Mouse (Mus musculus): ENCODE results near the gene Traf3.

Gene Traf3

DNA sequence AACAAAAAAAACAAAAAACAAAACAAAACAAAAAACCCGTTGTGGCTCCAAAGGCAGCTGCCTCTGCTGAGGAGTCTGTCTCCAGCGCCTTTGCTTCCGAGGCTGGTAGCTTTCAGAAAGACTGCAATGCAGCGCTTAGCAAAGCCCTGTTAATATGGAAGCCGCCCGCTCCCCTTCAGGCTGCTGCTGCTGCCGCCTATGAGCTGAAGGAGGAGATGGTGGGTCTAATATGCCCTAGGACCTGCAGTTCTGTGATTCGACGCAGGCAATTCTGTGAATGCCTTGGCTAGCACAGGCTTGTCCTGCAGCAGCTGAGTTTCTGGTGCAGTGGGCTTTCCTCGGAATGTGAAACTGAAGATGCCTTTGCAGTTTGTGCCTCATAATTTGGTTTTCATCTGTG is 36.9 kb downstream of the Traf3 start:
- no peak for DNase-seq (ENCODE audit: low spot score in 2 of 2)

DNA sequence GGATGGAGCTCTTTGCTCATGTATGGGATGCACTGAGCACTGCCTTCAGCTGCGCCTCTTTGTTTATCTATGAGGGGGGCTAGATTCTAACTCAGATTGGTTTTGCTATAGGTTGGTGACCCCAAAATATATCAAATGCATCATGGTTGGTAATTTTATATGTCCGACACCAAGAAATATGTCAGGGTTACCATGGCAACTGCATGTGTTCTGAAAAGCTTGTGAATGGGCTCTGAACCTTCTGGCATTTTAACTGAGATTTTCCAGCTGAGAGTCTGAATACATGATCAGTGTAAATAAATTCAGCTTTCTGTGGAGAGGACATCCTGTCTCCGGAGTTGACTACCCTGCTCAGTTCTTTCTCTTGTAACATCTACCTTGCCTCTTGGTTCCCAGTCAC is 37.8 kb downstream of the Traf3 start:
- no peak for DNase-seq (ENCODE audit: low spot score in 2 of 2)

DNA sequence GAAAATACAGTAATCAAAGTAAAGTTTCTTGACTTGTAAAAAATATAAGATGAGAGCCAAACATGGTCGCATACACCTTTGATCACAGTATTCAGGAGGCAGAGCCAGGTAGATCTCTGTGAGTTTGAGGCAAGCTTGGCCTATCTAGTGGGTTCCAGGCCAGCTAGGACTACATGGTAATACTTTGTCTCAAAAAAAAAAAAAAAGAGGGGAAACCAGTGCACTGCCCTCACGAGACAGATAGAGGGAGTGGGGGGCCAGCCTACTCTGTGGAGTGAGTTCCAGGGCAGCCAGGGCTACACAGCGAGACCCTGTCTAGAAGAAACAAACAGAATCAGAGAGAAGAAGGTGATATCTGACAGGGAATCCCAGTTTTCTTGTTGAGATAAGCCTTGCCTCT is 41.5 kb downstream of the Traf3 start:
- DNase-seq (ENCODE audit: low spot score in 2 of 2), result no peak

DNA sequence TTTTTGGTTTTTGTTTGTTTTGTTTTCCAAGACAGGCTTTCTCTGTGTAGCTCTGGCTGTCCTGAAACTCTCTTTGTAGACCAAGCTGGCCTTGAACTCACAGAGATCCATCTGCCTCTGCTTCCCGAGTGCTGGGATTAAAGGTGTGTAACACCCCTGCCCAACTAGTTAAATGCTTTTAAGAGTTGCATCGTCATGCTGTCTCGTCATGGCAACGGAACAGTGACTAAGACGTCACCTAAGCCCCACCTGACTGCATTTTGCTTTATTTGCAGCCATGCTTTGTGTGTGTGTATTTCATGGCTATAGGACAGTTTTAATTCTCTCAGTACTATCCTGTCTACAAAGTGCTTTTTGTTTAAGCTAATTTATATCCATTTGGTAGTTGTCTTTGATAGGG is 45.6 kb downstream of the Traf3 start:
- no peak for DNase-seq (ENCODE audit: low spot score in 2 of 2)

DNA sequence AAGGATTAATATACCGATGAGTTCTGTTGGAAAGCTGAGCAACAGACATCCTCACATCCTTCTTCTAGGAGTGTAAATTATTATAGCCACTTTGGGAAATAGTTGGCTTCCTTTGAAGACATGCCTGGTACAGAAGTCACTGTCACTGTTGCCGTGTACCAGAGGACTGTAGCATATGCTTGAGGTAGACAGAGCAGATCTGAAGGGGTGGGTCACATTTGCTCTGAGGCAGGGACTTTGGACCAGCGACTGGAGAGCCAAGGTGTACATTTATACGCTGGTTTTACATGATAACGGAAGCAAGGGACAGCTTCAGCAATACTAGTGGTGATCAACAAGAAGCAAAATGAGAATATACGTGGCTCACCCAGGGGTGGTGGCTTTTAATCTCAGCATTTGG is 52.7 kb downstream of the Traf3 start:
- no peak for DNase-seq (ENCODE audit: low spot score in 2 of 2)

DNA sequence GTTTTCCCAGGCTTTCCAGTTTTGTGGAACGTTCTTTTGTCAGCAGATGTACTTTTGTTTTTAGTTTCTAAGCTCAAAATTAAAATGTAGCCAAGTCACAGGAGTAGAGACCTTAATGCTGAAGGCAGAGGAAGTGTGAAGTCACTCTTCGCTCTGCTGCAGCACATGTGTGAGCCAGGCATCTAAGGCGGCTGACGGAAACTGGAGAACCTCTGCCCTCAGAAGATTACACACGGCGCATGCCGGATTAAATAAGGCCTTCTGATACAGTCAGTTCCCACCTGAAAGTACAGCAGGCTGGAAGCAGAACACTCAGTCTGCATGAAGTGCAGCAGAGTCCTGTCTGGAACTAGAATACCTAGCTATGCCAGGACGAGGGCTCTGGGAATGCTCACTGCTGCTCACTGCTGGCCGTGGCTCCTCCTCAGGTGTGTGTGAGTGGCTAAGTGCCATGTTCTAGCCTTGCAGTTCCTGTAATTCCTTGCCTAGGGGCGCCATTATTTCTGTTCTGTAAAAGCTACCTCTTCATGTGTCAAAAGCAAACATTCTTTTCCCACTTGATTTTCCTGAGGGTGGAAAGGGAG is 59.1 kb downstream of the Traf3 start:
- no peak for DNase-seq (ENCODE audit: low spot score in 2 of 2)

DNA sequence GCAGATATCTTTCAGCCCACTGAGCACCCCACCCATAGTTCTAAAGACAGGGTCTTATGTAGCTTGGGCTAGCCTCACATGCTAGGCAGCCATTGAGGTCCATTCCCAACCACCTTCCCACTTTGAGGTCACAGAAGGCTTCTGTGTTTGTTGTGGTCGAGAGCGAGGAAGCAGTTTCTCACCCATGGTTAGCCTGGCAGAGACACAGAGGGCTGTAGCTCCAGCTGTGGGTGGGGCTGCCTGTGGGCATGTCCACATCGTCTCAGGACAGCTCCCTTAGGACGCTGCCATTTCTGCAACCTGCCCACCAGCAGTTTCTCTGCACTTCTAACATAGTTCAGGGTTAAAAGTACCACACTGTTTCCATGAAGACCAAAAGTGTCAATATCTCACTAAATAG is 61.2 kb downstream of the Traf3 start:
- DNase-seq (ENCODE audit: low spot score in 2 of 2), result no peak

DNA sequence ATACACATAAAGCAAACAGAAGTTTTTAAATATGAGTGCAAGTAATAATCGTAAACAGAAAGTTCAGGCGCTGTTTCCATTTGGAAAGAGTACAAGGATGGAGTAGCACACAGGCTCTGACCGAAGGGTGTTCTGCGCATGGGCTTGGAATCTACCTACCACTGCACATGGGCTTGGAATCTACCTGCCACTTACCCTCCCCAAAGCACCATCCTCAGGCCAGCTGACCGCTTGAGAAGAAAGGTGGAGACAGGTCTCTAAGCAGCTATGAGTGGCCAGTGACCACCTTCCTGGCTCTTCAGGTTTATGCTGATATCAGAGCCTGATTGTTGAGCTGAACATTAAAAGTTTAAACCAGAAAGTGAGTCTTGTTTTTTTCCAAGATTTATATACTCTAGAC is 62.3 kb downstream of the Traf3 start:
- DNase-seq (ENCODE audit: low spot score in 2 of 2), result no peak

DNA sequence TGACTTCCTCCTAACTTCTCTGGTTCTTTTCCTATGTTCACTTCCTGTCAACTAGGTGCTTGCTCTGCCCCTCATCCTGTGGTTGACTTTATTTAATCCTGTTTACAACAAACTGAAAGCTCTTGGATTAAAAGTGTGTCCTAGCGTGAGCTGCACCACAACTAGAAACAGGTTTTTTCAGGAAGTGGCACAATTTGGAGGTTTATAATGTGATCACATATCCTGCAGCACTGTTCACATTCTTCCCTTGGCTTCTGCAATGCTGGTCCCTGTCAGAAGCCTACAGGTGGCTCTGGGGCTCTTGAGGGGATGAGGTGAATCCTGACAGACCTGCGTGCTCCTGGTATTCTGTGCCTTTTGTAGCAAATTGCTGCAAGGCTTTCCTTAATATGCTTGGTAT is 64.6 kb downstream of the Traf3 start:
- no peak for DNase-seq (ENCODE audit: low spot score in 2 of 2)

DNA sequence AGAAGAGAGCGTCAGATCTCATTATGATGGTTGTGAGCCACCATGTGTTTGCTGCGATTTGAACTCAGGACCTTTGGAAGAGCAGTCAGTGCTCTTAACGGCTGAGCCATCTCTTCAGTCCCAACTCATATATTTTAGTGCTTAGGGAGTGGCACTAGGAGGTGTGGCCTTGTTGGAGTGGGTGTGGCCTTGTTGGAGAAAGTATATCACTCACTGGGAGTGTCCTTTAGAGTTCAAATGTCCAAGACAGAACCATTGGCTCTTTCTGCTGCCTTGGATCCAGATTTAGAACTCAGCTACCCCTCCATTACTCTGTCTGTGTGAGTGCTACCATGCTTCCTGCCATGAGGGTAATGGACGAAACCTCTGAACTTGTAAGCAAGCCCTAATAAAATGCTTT is 67.6 kb downstream of the Traf3 start:
- no peak for DNase-seq (ENCODE audit: low spot score in 2 of 2)

DNA sequence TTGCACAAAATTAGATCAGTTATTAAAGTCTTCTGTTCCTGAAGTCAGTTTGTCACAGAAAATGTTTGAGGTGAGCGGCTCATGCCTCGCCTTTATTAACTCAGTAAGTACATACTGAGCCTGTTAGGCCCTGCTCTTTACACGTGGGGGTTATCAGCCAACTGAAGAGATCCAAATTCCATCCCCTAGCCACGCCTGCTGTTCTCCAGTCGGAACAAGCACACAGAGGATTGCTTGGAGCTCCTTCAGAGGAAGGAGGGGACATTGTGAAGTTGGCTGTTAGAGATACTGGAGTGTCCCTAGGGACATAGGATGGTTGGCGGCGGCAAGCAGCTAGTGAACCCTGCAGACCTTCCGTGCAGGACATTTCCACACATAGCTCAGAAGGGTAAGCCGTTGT is 68.2 kb downstream of the Traf3 start:
- DNase-seq (ENCODE audit: low spot score in 2 of 2), result no peak

DNA sequence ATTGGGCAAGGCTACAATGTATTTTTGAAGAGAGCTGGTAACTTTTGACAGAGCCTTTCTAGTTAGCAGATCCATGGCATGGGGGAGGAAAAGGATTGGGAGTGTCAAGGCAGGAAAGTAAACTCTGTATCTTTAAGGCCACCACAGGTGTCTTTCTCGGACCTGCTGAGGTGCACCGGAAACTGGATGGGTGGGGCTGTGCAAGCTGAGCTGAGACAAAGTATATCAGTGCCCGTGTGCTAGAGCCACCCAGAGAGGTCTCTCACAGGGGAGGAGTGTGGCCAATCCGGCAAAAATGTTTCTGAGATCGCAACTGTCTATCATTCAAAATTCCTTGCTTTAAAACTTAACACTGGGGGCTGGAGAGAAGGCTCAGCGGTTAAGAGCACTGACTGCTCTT is 69.5 kb downstream of the Traf3 start:
- DNase-seq (ENCODE audit: low spot score in 2 of 2), result no peak

DNA sequence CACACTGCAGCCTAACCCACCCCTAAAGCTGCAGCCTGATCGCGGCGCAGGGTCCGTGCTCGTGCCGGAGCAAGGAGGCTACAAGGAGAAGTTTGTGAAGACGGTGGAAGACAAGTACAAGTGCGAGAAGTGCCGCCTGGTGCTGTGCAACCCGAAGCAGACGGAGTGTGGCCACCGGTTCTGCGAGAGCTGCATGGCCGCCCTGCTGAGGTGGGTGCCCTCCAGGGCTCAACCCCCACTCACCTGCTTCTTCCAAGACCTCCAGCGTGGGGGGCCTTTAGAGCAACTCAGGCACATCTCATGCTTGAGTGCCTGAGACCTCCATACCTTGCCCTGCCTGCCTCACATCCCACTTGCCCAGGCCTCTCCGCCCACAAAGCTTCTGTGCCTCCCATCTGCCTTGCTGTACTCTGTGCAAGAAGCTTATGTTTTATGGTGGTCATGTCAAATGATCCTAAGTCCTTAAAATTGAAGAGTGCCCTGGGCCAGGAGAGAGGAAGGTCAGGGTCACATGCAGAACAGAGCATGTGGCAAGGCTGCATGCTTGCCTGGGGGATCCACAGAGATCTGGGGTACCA is 71.5 kb downstream of the Traf3 start:
- DNase-seq (ENCODE audit: low spot score in 2 of 2), result no peak

DNA sequence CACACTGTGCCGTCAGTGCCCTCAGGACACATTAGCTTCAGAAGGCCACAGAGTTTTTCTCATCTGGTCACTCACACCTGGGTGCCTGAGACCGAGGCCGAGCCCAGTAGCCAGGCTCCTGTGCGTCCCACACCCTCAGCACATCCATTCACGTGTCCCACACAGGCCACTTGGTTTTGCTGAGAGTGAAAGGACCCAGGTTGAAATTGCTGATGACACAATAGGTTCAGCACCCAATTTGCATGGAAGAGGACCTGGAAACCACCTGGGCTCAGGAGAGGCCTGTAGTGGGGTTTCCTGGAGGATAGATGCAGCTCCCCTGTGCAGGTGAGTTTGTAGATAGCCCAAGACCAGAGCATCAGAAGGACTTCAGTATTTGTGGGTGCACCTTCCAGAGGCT is 72.2 kb downstream of the Traf3 start:
- no peak for DNase-seq (ENCODE audit: low spot score in 2 of 2)

DNA sequence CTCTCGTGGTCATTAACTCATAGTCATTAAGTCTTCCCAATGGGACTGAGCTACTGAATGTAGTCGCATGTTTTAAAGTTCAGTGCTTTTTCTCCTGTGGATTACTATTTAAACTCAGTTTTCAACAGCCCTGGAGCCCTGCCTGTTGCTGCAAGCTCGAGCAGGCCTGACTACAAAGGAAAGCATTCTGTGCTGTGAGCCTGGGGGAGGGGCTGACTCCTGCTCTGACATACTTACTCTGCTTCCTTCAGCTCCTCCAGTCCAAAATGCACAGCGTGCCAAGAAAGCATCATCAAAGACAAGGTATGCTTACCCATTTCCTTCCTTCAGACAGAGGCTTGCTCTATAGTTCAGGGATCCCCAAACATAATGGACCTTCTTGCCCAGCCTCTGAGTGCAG is 72.6 kb downstream of the Traf3 start:
- no peak for DNase-seq (ENCODE audit: low spot score in 2 of 2)

DNA sequence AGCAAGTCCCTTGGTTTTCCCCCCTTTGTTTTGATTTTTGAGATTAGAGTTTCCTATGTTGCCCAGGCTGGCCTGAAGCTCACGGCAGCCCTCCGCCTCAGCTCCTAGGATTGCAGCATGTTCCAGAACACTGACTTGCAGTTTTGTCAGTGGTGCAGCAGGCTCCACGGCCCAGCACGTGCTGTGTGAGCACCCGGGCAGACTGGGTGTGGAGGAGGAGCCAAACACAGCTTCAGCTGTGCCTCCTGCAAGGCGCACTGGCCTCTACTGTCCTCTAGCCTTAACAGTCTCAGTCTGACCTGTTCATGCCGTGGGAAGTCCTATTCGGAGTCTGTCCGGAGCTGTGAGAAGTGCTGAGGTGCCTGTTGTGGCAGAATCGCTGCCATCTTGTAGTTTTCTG is 73.8 kb downstream of the Traf3 start:
- no peak for DNase-seq (ENCODE audit: low spot score in 2 of 2)

DNA sequence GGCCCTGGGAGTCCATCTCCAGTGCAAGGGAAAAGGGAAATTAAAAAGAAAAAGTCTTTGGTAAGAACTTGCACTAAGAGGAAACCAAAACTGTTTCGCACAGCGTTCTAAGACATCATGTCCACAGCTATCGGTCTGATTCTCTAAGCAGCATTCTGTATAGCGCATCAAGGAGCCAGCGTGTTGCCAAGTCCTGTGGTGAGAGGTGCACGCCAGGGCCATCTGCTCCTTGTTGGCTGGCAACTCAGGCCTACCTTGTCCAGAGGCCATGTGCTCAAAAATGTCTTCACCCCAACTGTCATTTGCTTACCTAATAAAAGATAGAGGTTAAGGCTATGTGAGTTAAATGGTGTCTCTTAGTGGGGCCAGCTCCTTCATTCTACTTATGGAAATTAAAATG is 75.7 kb downstream of the Traf3 start:
- no peak for DNase-seq (ENCODE audit: low spot score in 2 of 2)

DNA sequence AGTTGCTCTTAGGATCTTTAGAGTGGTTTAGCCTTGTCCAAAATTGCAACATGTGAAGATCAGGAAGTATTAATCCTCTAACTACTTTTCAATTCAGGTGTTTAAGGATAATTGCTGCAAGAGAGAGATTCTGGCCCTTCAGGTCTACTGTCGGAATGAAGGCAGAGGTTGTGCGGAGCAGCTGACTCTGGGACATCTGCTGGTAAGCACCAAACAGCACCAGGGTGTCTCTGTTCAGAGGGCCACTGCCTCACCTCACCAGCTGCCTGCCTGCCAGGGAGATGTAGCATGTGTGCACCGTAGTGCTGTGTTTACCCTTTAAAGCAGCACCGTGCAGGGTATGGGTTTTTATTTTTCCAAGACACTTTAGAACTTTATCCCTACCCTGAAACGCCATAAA is 76.2 kb downstream of the Traf3 start:
- DNase-seq (ENCODE audit: low spot score in 2 of 2), result no peak

DNA sequence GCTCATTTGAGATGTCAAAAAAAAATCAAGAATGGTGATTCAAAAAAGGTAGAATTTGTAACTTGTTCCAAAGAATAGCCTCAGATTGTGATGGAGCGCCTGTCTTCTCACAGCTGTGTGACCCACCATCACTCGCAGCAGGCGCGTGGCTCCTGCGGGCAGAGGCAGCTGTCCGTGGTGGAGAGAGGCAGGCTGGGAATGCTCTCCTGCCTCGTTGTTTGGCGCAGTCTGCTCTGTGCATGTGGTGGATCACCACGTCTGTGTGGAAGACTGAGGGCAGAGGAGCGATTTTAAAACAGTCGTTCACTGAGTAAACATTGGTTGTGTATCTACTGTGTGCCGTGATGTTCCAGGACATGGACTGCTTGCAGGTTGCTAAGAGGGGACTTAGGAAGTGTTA is 77.6 kb downstream of the Traf3 start:
- DNase-seq (ENCODE audit: low spot score in 2 of 2), result no peak

DNA sequence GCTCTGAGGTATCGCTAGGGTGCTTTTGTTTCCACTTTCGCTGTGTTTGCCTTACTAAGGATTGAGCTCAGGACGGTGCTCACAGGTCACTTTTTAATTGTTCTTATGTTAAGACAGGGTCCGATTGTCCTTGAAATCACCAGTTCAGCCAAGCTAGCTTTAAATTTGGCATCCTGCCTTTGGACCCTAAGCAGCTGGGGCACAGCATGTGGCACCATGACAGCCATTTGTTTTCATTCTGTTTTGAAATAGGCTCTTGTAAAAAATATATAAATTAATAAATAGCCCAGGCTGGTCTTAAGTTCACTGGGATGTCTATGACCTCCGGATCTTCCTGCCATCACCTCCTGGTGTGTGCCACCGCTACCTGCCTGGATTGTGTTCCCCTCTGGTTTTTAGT is 78.9 kb downstream of the Traf3 start:
- no peak for DNase-seq (ENCODE audit: low spot score in 2 of 2)

DNA sequence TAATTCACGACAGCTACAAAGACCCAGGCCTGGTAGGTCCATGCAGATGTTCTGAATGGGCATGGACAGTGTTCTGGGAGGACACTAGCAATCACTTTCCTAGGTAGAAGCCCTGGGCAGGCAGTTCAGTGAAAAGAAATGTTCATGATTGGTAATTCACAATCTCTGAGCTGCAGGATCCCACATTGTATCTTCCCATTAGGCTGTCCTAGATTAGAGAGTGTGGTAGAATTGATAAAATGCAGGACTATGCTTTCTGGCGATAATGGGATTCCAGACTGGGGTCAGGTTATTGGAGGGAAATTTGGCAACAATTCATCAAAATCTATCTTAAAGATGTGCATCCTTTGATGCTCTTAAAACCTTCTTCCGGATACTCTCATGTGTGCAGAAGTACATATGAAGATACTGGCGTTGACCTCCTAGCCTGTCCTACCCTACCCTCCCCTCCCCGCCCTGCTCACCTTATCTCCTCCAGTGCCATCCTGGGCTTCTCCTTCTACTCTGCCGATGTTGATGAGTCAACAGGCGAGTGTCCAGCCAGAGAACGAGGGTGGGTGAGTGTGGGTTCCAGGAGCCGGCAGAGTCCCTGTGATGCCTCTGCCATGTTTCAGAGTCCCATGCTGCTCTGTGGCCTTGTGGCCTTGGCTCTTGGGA is 80.8 kb downstream of the Traf3 start:
- no peak for DNase-seq (ENCODE audit: low spot score in 2 of 2)

DNA sequence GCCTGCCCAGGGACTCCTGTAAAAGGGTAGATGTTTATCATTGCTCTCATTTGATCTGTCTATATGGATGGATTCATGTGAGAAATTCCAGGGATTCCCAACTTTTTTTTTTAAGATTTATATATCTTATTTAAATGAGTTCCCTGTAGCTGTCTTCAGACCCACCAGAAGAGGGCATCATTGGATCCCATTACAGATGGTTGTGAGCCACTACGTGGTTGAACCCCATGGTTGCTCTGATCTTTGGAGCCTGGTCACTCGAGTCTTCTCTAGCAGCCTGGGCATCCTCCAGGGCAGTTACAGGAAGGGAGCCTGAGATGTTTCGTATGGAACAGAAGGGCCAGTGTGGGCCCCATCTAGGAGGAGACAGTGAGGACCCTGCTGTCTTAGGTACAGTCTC is 82.9 kb downstream of the Traf3 start:
- DNase-seq (ENCODE audit: low spot score in 2 of 2), result no peak

DNA sequence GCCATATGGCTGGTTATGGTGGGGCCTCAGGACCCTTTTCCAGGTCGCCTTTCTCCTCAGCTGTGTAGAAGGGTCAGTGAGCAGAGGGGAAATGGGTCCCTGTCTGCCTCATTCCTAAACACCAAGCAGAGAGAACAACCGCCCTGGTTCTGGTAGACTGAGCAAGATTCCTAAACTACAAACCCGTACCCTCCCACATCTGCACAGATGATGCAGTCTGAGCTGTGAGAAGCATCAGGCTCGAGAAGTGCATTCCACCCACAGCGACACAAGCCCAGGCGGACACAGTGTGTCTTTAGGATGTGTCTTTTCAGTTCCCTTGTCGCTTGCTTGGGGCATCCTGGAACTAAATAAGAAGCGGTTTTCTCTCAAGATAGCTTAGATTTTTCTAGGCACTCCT is 83.9 kb downstream of the Traf3 start:
- DNase-seq (ENCODE audit: low spot score in 2 of 2), result no peak

DNA sequence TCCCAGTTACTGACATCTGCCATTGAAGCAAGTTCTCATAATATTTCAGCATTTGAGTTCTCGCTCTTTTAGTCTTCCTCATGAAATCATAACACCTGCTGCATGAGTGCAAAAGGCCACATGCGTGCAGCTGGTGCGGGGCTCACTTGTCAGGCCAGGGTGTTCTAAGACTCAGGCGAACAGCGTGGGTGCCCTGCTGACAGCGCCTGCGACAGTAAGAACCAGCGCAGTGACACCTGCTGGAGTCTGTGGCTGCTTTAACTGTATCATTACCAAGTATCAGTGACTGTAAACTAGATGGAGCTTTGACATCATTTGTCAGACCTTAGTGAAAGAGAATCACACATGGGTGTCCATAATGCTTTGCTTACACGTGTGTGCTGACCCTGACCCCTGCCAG is 85.1 kb downstream of the Traf3 start:
- no peak for DNase-seq (ENCODE audit: low spot score in 2 of 2)
